Mouse (Mus musculus): ENCODE measurements around the gene Ddx19b. TPM values are rescaled to one million over a fixed set of nuclear protein-coding genes. Genes with fewer than 3 reads are reported as not detected.
"Not testable (repeated sequence)": the region's sequence is repeated elsewhere in the genome, so short reads cannot be mapped to it uniquely, and the experiment has no call there.

Gene Ddx19b
- polyA plus RNA-seq, 1 experiment from 2014 or later, result 4.9 TPM

GRCm38 (mm10) chr8:110987805-110988744 lies 43.5 kb downstream of the Ddx19b start:
- H3K27me3 ChIP-seq (replicated peaks), result no peaks in the 10 kb centered on the region
- H3K4me3 ChIP-seq, result peak overlapping the region; percentile 3; the same call in 1 of the 2 replicates
- WGBS (ENCODE audit: insufficient replicate concordance), result 11% methylated on average over 8 of the region's 8 CpGs
- ATAC-seq, result peak; percentile 95
- H3K36me3 ChIP-seq, result peaks cover 96% of the 10 kb centered on the region
- peak overlapping the region; percentile 48; the same call in 1 of the 2 replicates for H3K9ac ChIP-seq
- peak overlapping the region; percentile 75 for H3K27ac ChIP-seq
- peak overlapping the region; percentile 45 for H3K4me2 ChIP-seq
- H3K4me1 ChIP-seq, result peaks cover 46% of the 10 kb centered on the region
- no peaks in the 10 kb centered on the region for H3K9me3 ChIP-seq (replicated peaks)

- Histone ChIP-seq H3K4me1 (no peaks in the 10 kb centered on the region), H3K27ac (no peak overlapping the region), H3K4me3 (no peak overlapping the region), H3K4me2 (no peak overlapping the region), H3K36me3 (peaks cover 95% of the 10 kb centered on the region), H3K9me3 (replicated peaks) (no peaks in the 10 kb centered on the region), H3K27me3 (replicated peaks) (no peaks in the 10 kb centered on the region), H3K9ac (no peak overlapping the region)
- 58% methylated on average over 2 of the region's 2 CpGs for WGBS (ENCODE audit: insufficient replicate concordance)
- ATAC-seq, result no peak
These were observed 50.2 kb downstream of the Ddx19b start for GRCm38 (mm10) chr8:110981304-110981703.

GRCm38 (mm10) chr8:110977987-110978386 lies 53.6 kb downstream of the Ddx19b start:
- not testable (repeated sequence) for H3K4me1 ChIP-seq; ATAC-seq; H3K27me3 ChIP-seq (replicated peaks); H3K9ac ChIP-seq; H3K4me2 ChIP-seq; H3K9me3 ChIP-seq (replicated peaks); H3K27ac ChIP-seq; H3K4me3 ChIP-seq
- 87% methylated on average over 2 of the region's 2 CpGs for WGBS (ENCODE audit: insufficient replicate concordance)
- peaks cover 92% of the 10 kb centered on the region for H3K36me3 ChIP-seq

GRCm38 (mm10) chr8:110976532-110976931 lies 55.0 kb downstream of the Ddx19b start:
- not testable (repeated sequence) for H3K4me2 ChIP-seq; H3K9me3 ChIP-seq (replicated peaks); H3K9ac ChIP-seq; H3K4me1 ChIP-seq; H3K27me3 ChIP-seq (replicated peaks); H3K4me3 ChIP-seq; ATAC-seq; H3K27ac ChIP-seq
- WGBS (ENCODE audit: insufficient replicate concordance), result 91% methylated on average over 8 of the region's 8 CpGs
- peaks cover 91% of the 10 kb centered on the region for H3K36me3 ChIP-seq

GRCm38 (mm10) chr8:110969910-110970770 lies 61.4 kb downstream of the Ddx19b start:
- H3K4me1 ChIP-seq, result peaks cover 35% of the 10 kb centered on the region
- ATAC-seq, result peak; percentile 93
- H3K9me3 ChIP-seq (replicated peaks), result no peaks in the 10 kb centered on the region
- no peaks in the 10 kb centered on the region for H3K27me3 ChIP-seq (replicated peaks)
- H3K4me3 ChIP-seq, result peak overlapping the region; percentile 62
- H3K27ac ChIP-seq, result peak overlapping the region; percentile 66
- peak overlapping the region; percentile 73 for H3K9ac ChIP-seq
- peak overlapping the region; percentile 89 for H3K4me2 ChIP-seq
- H3K36me3 ChIP-seq, result peaks cover 99% of the 10 kb centered on the region
- 5% methylated on average over 45 of the region's 45 CpGs for WGBS (ENCODE audit: insufficient replicate concordance)

- Histone ChIP-seq H3K4me1 (peaks cover 36% of the 10 kb centered on the region), H3K36me3 (peaks cover 97% of the 10 kb centered on the region), H3K4me3 (no peak overlapping the region), H3K4me2 (no peak overlapping the region), H3K9me3 (replicated peaks) (no peaks in the 10 kb centered on the region), H3K9ac (no peak overlapping the region), H3K27me3 (replicated peaks) (no peaks in the 10 kb centered on the region), H3K27ac (no peak overlapping the region)
- no peak for ATAC-seq
- WGBS (ENCODE audit: insufficient replicate concordance), result 77% methylated on average over 9 of the region's 9 CpGs
These were observed 64.2 kb downstream of the Ddx19b start for GRCm38 (mm10) chr8:110967326-110967725.

GRCm38 (mm10) chr8:110966586-110966985 lies 65.0 kb downstream of the Ddx19b start:
- H3K9me3 ChIP-seq (replicated peaks), result no peaks in the 10 kb centered on the region
- no peak overlapping the region for H3K27ac ChIP-seq
- ATAC-seq, result no peak
- H3K4me3 ChIP-seq, result no peak overlapping the region
- H3K27me3 ChIP-seq (replicated peaks), result no peaks in the 10 kb centered on the region
- peaks cover 97% of the 10 kb centered on the region for H3K36me3 ChIP-seq
- H3K9ac ChIP-seq, result no peak overlapping the region
- no peak overlapping the region for H3K4me2 ChIP-seq
- 80% methylated on average over 8 of the region's 8 CpGs for WGBS (ENCODE audit: insufficient replicate concordance)
- peaks cover 36% of the 10 kb centered on the region for H3K4me1 ChIP-seq

GRCm38 (mm10) chr8:110965594-110965993 lies 66.0 kb downstream of the Ddx19b start:
- Histone ChIP-seq H3K4me3 (no peak overlapping the region), H3K9me3 (replicated peaks) (no peaks in the 10 kb centered on the region), H3K9ac (no peak overlapping the region), H3K27ac (no peak overlapping the region), H3K4me1 (peaks cover 27% of the 10 kb centered on the region), H3K36me3 (peaks cover 98% of the 10 kb centered on the region), H3K27me3 (replicated peaks) (no peaks in the 10 kb centered on the region), H3K4me2 (no peak overlapping the region)
- no peak for ATAC-seq
- 57% methylated on average over 7 of the region's 7 CpGs for WGBS (ENCODE audit: insufficient replicate concordance)

GRCm38 (mm10) chr8:110964666-110965065 lies 66.9 kb downstream of the Ddx19b start:
- no peak for ATAC-seq
- no peak overlapping the region for H3K9ac ChIP-seq
- no peak overlapping the region for H3K4me3 ChIP-seq
- H3K9me3 ChIP-seq (replicated peaks), result no peaks in the 10 kb centered on the region
- H3K4me2 ChIP-seq, result no peak overlapping the region
- H3K4me1 ChIP-seq, result peaks cover 18% of the 10 kb centered on the region
- no peaks in the 10 kb centered on the region for H3K27me3 ChIP-seq (replicated peaks)
- H3K36me3 ChIP-seq, result peaks cover 98% of the 10 kb centered on the region
- WGBS (ENCODE audit: insufficient replicate concordance), result 76% methylated on average over 7 of the region's 7 CpGs
- H3K27ac ChIP-seq, result no peak overlapping the region

- Histone ChIP-seq H3K9ac (no peak overlapping the region), H3K27ac (no peak overlapping the region), H3K4me1 (peaks cover 11% of the 10 kb centered on the region), H3K9me3 (replicated peaks) (no peaks in the 10 kb centered on the region), H3K36me3 (peaks cover 98% of the 10 kb centered on the region), H3K4me3 (no peak overlapping the region), H3K4me2 (no peak overlapping the region), H3K27me3 (replicated peaks) (no peaks in the 10 kb centered on the region)
- no peak for ATAC-seq
- WGBS (ENCODE audit: insufficient replicate concordance), result 74% methylated on average over 2 of the region's 2 CpGs
These were observed 68.5 kb downstream of the Ddx19b start for GRCm38 (mm10) chr8:110963051-110963450.

- no peak overlapping the region for H3K4me3 ChIP-seq
- WGBS (ENCODE audit: insufficient replicate concordance), result 90% methylated on average over 6 of the region's 6 CpGs
- H3K36me3 ChIP-seq, result peaks cover 97% of the 10 kb centered on the region
- ATAC-seq, result no peak
- H3K4me2 ChIP-seq, result no peak overlapping the region
- H3K27me3 ChIP-seq (replicated peaks), result no peaks in the 10 kb centered on the region
- H3K9me3 ChIP-seq (replicated peaks), result no peaks in the 10 kb centered on the region
- peaks cover 6% of the 10 kb centered on the region; the same call in 1 of the 2 replicates for H3K4me1 ChIP-seq
- no peak overlapping the region for H3K9ac ChIP-seq
- H3K27ac ChIP-seq, result no peak overlapping the region
These were observed 71.6 kb downstream of the Ddx19b start for GRCm38 (mm10) chr8:110959906-110960305.
